Comparison of ENCODE assay signal across 15 mouse cellular contexts in genomic region chr9:109123266-109123665, GRCm38 (mm10). TPM values are rescaled to one million over a fixed set of nuclear protein-coding genes. Genes with fewer than 3 reads are reported as not detected.
DNase-seq lines count a peak whose midpoint lies in the region; ATAC-seq and TF ChIP-seq lines count a peak whose summit lies in the region.
"Had no signal": no experiment of that assay in that cellular context is flagged by ENCODE, and none has a peak within 500 bp of the region (broad histone marks: within the 10 kb centered on the region; RNA-seq: fewer than 3 reads in every experiment).

No protein-coding gene starts in this region.

- no peak overlapping the region for H3K4me2 ChIP-seq in heart, postnatal 0 days (ENCODE audit: low read depth, low read length)
- H3K4me2 ChIP-seq in heart, embryonic 11.5 days, result no peak overlapping the region
- no peak overlapping the region for H3K4me2 ChIP-seq in lung, embryonic 14.5 days
- H3K4me2 ChIP-seq: liver, embryonic 12.5 days; midbrain, embryonic 12.5 days had no signal

- H3K9ac ChIP-seq in heart, postnatal 0 days (replicated peaks; ENCODE audit: low read depth, low read length), result no peak overlapping the region
- no peak overlapping the region for H3K9ac ChIP-seq in heart, embryonic 11.5 days (ENCODE audit: low read depth, low read length)
- H3K9ac ChIP-seq in lung, embryonic 14.5 days, result no peak overlapping the region
- H3K9ac ChIP-seq: liver, embryonic 12.5 days; midbrain, embryonic 12.5 days had no signal

- peaks cover 14% of the 10 kb centered on the region for H3K36me3 ChIP-seq in heart, postnatal 0 days (replicated peaks; ENCODE audit: control insufficient read depth, insufficient read depth, low read length)
- no peaks in the 10 kb centered on the region for H3K36me3 ChIP-seq in heart, embryonic 11.5 days (ENCODE audit: control insufficient read depth, insufficient read depth, low read length)
- peaks cover 16% of the 10 kb centered on the region for H3K36me3 ChIP-seq in lung, embryonic 14.5 days (ENCODE audit: insufficient read depth)
- H3K36me3 ChIP-seq in limb, embryonic 10.5 days, result peaks cover 17% of the 10 kb centered on the region

- WGBS in heart, postnatal 0 days, result 28% methylated on average over 6 of the region's 6 CpGs
- WGBS in heart, embryonic 11.5 days (ENCODE audit: insufficient replicate concordance), result 37% methylated on average over 6 of the region's 6 CpGs
- 45% methylated on average over 6 of the region's 6 CpGs for WGBS in lung, embryonic 14.5 days
- 66% methylated on average over 6 of the region's 6 CpGs for WGBS in limb, embryonic 10.5 days

- H3K4me1 ChIP-seq in heart, postnatal 0 days (ENCODE audit: control insufficient read depth, insufficient read depth), result no peaks in the 10 kb centered on the region
- H3K4me1 ChIP-seq in heart, embryonic 11.5 days (ENCODE audit: control insufficient read depth, insufficient read depth, low read length), result 0 out of 2 replicates have a peak, but pooled peaks cover 3% of the 10 kb centered on the region
- no peaks in the 10 kb centered on the region for H3K4me1 ChIP-seq in lung, embryonic 14.5 days (ENCODE audit: insufficient read depth)
- H3K4me1 ChIP-seq in limb, embryonic 10.5 days, result peaks cover 3% of the 10 kb centered on the region; the same call in 1 of the 2 replicates
- H3K4me1 ChIP-seq: liver, embryonic 12.5 days; midbrain, embryonic 12.5 days had no signal

- H3K4me3 ChIP-seq in heart, postnatal 0 days (ENCODE audit: low read depth, low read length), result no peak overlapping the region
- no peak overlapping the region for H3K4me3 ChIP-seq in heart, embryonic 11.5 days (ENCODE audit: low read depth, low read length)
- no peak overlapping the region for H3K4me3 ChIP-seq in lung, embryonic 14.5 days (ENCODE audit: low read depth, low read length)
- H3K4me3 ChIP-seq in limb, embryonic 10.5 days, result no peak overlapping the region
- H3K4me3 ChIP-seq: liver, embryonic 12.5 days; midbrain, embryonic 12.5 days had no signal

- no peak for DNase-seq in heart, postnatal 0 days (ENCODE audit: low spot score)
- no peak for DNase-seq in lung, embryonic 14.5 days
- no peak for DNase-seq in lung, postnatal 25 days (ENCODE audit: low spot score)
- DNase-seq in MN1 (ENCODE audit: low spot score), result peak; percentile 91
- peak; percentile 30 for DNase-seq in limb, embryonic 10.5 days (ENCODE audit: low spot score)
- DNase-seq: gastrocnemius, postnatal 25 days; thymus, adult 18-20 months had no signal

- TF ChIP-seq EP300 in heart, postnatal 0 days (IDR thresholded peaks at IDR 0.05; ENCODE audit: low read depth), result no peak

- 0 out of 2 replicates have a peak, but pooled peaks have one; percentile 11 for ATAC-seq in heart, postnatal 0 days (ENCODE audit: insufficient read depth, low read depth)
- ATAC-seq in heart, embryonic 11.5 days (replicated peaks; ENCODE audit: insufficient number of reproducible peaks, low FRiP score, low TSS enrichment), result no peak
- ATAC-seq in lung, embryonic 14.5 days (ENCODE audit: insufficient read depth), result 0 out of 2 replicates have a peak, but pooled peaks have one; percentile 26
- ATAC-seq in megakaryocyte-erythroid progenitor cell, adult 5-6 weeks (replicated peaks; ENCODE audit: low FRiP score, low TSS enrichment, poor library complexity, severe bottlenecking), result no peak
- ATAC-seq: liver, embryonic 12.5 days had no signal

- no peaks in the 10 kb centered on the region for H3K9me3 ChIP-seq in heart, postnatal 0 days (replicated peaks; ENCODE audit: control insufficient read depth, low read length)
- no peaks in the 10 kb centered on the region for H3K9me3 ChIP-seq in heart, embryonic 11.5 days (replicated peaks; ENCODE audit: control insufficient read depth, low read length)
- no peaks in the 10 kb centered on the region for H3K9me3 ChIP-seq in lung, embryonic 14.5 days (ENCODE audit: low read depth, low read length)
- H3K9me3 ChIP-seq in limb, embryonic 10.5 days (replicated peaks), result no peaks in the 10 kb centered on the region
- H3K9me3 ChIP-seq: liver, embryonic 12.5 days; midbrain, embryonic 12.5 days had no signal

- no peak overlapping the region for H3K27ac ChIP-seq in heart, postnatal 0 days (ENCODE audit: low read depth)
- H3K27ac ChIP-seq in heart, embryonic 11.5 days (ENCODE audit: low read depth, low read length), result no peak overlapping the region
- H3K27ac ChIP-seq in lung, embryonic 14.5 days (ENCODE audit: low read depth), result no peak overlapping the region
- no peak overlapping the region for H3K27ac ChIP-seq in limb, embryonic 10.5 days
- H3K27ac ChIP-seq: liver, embryonic 12.5 days; midbrain, embryonic 12.5 days had no signal

- TF ChIP-seq CTCF in heart, postnatal 0 days (IDR thresholded peaks at IDR 0.05; ENCODE audit: low read depth), result no peak
- no peak for TF ChIP-seq CTCF in lung, embryonic 14.5 days (IDR thresholded peaks at IDR 0.05; ENCODE audit: low read depth)

- no peaks in the 10 kb centered on the region for H3K27me3 ChIP-seq in heart, postnatal 0 days (ENCODE audit: control insufficient read depth, insufficient read depth, low read length)
- H3K27me3 ChIP-seq in heart, embryonic 11.5 days (ENCODE audit: control insufficient read depth, insufficient read depth, low read length), result no peaks in the 10 kb centered on the region
- H3K27me3 ChIP-seq in lung, embryonic 14.5 days (ENCODE audit: insufficient read depth, low read length), result no peaks in the 10 kb centered on the region
- H3K27me3 ChIP-seq in limb, embryonic 10.5 days (ENCODE audit: low read depth, poor library complexity, severe bottlenecking), result no peaks in the 10 kb centered on the region
- H3K27me3 ChIP-seq: liver, embryonic 12.5 days; midbrain, embryonic 12.5 days had no signal

RNA-seq across cellular contexts. Expression of gene Plxnb1, which starts 28.1 kb away (rescaled TPM):
- 26.1 and 54.3 TPM in 2 replicates for total RNA-seq in heart, postnatal 0 days (2014; rRNA removed; ENCODE audit: low replicate concordance)
- 3.0 and 3.3 TPM in 2 replicates for polyA plus RNA-seq in heart, postnatal 0 days (2015; fragmentation: Nextera tagmentation; extraction: Ambion mirVana)
- polyA plus RNA-seq in heart, embryonic 11.5 days (2014; fragmentation: Nextera tagmentation; extraction: Ambion mirVana), result 5.5 and 6.8 TPM in 2 replicates
- 16.1 and 18.4 TPM in 2 replicates for polyA plus RNA-seq in lung, embryonic 14.5 days (2014; fragmentation: Nextera tagmentation; extraction: Ambion mirVana)
- polyA plus RNA-seq in limb, embryonic 10.5 days (2016; fragmentation: Nextera tagmentation; extraction: Ambion mirVana), result 18.6 and 23.7 TPM in 2 replicates
- total RNA-seq in megakaryocyte-erythroid progenitor cell, adult 5-6 weeks (2014; fragmentation: Nextera tagmentation), result 1.3 TPM in 1 of 2 replicates, not detected in the other
- not detected in 2 replicates for total RNA-seq in megakaryocyte-erythroid progenitor cell, adult 5-6 weeks (2017)

RNA-seq across cellular contexts. Expression of gene Fbxw21, which starts 38.6 kb away (rescaled TPM):
- total RNA-seq in heart, postnatal 0 days (2014; rRNA removed; ENCODE audit: low replicate concordance), result not detected in 2 replicates
- not detected in 2 replicates for polyA plus RNA-seq in heart, postnatal 0 days (2015; fragmentation: Nextera tagmentation; extraction: Ambion mirVana)
- polyA plus RNA-seq in heart, embryonic 11.5 days (2014; fragmentation: Nextera tagmentation; extraction: Ambion mirVana), result not detected in 2 replicates
- polyA plus RNA-seq in lung, embryonic 14.5 days (2014; fragmentation: Nextera tagmentation; extraction: Ambion mirVana), result not detected in 2 replicates
- polyA plus RNA-seq in limb, embryonic 10.5 days (2016; fragmentation: Nextera tagmentation; extraction: Ambion mirVana), result not detected in 2 replicates
- total RNA-seq in megakaryocyte-erythroid progenitor cell, adult 5-6 weeks (2014; fragmentation: Nextera tagmentation), result not detected in 2 replicates
- total RNA-seq in megakaryocyte-erythroid progenitor cell, adult 5-6 weeks (2017), result not detected in 2 replicates
- total RNA-seq: common myeloid progenitor, adult 5-6 weeks; gastrocnemius, postnatal 25 days; heart, postnatal 10 days; left cerebral cortex, adult 18-20 months had no signal
- polyA plus RNA-seq: liver, embryonic 12.5 days; midbrain, embryonic 12.5 days; spleen, adult 2 months had no signal

RNA-seq across cellular contexts. Expression of gene Tma7, which starts 40.9 kb away (rescaled TPM):
- total RNA-seq in heart, postnatal 0 days (2014; rRNA removed; ENCODE audit: low replicate concordance), result 70.4 and 74.5 TPM in 2 replicates
- polyA plus RNA-seq in heart, postnatal 0 days (2015; fragmentation: Nextera tagmentation; extraction: Ambion mirVana), result 490 and 527 TPM in 2 replicates
- 776 and 790 TPM in 2 replicates for polyA plus RNA-seq in heart, embryonic 11.5 days (2014; fragmentation: Nextera tagmentation; extraction: Ambion mirVana)
- polyA plus RNA-seq in lung, embryonic 14.5 days (2014; fragmentation: Nextera tagmentation; extraction: Ambion mirVana), result 599 and 638 TPM in 2 replicates
- 805 and 864 TPM in 2 replicates for polyA plus RNA-seq in limb, embryonic 10.5 days (2016; fragmentation: Nextera tagmentation; extraction: Ambion mirVana)
- 418 and 530 TPM in 2 replicates for total RNA-seq in megakaryocyte-erythroid progenitor cell, adult 5-6 weeks (2014; fragmentation: Nextera tagmentation)
- 113 and 115 TPM in 2 replicates for total RNA-seq in megakaryocyte-erythroid progenitor cell, adult 5-6 weeks (2017)

RNA-seq across cellular contexts. Expression of gene Ccdc51, which starts 41.0 kb away (rescaled TPM):
- total RNA-seq in heart, postnatal 0 days (2014; rRNA removed; ENCODE audit: low replicate concordance), result 11.6 and 19.5 TPM in 2 replicates
- 14.3 and 14.6 TPM in 2 replicates for polyA plus RNA-seq in heart, postnatal 0 days (2015; fragmentation: Nextera tagmentation; extraction: Ambion mirVana)
- polyA plus RNA-seq in heart, embryonic 11.5 days (2014; fragmentation: Nextera tagmentation; extraction: Ambion mirVana), result 15.5 and 15.8 TPM in 2 replicates
- 9.3 and 10.6 TPM in 2 replicates for polyA plus RNA-seq in lung, embryonic 14.5 days (2014; fragmentation: Nextera tagmentation; extraction: Ambion mirVana)
- 13.6 and 14.1 TPM in 2 replicates for polyA plus RNA-seq in limb, embryonic 10.5 days (2016; fragmentation: Nextera tagmentation; extraction: Ambion mirVana)
- total RNA-seq in megakaryocyte-erythroid progenitor cell, adult 5-6 weeks (2014; fragmentation: Nextera tagmentation), result 12.2 and 17.1 TPM in 2 replicates
- 14.2 and 16.6 TPM in 2 replicates for total RNA-seq in megakaryocyte-erythroid progenitor cell, adult 5-6 weeks (2017)

RNA-seq across cellular contexts. Expression of gene Atrip, which starts 49.3 kb away (rescaled TPM):
- 17.1 and 31.2 TPM in 2 replicates for total RNA-seq in heart, postnatal 0 days (2014; rRNA removed; ENCODE audit: low replicate concordance)
- polyA plus RNA-seq in heart, postnatal 0 days (2015; fragmentation: Nextera tagmentation; extraction: Ambion mirVana), result 11.1 and 11.7 TPM in 2 replicates
- 18.0 and 18.6 TPM in 2 replicates for polyA plus RNA-seq in heart, embryonic 11.5 days (2014; fragmentation: Nextera tagmentation; extraction: Ambion mirVana)
- 24.5 and 27.6 TPM in 2 replicates for polyA plus RNA-seq in lung, embryonic 14.5 days (2014; fragmentation: Nextera tagmentation; extraction: Ambion mirVana)
- 35.3 and 36.8 TPM in 2 replicates for polyA plus RNA-seq in limb, embryonic 10.5 days (2016; fragmentation: Nextera tagmentation; extraction: Ambion mirVana)
- total RNA-seq in megakaryocyte-erythroid progenitor cell, adult 5-6 weeks (2014; fragmentation: Nextera tagmentation), result 14.9 and 26.3 TPM in 2 replicates
- 9.8 and 19.2 TPM in 2 replicates for total RNA-seq in megakaryocyte-erythroid progenitor cell, adult 5-6 weeks (2017)

Comparison
In these comparisons a context has a peak if more than half of its experiments do, and no peak if none do; other contexts are left out.
1. ATAC-seq: peak in heart, postnatal 0 days (single experiment) and lung, embryonic 14.5 days (single experiment); none in heart, embryonic 11.5 days (single experiment) and megakaryocyte-erythroid progenitor cell, adult 5-6 weeks (single experiment).
2. DNase-seq: peak in MN1 (single experiment) and limb, embryonic 10.5 days (single experiment); none in heart, postnatal 0 days (single experiment), lung, embryonic 14.5 days (single experiment) and lung, postnatal 25 days (single experiment).